Mouse (Mus musculus) liver, embryonic 14.5 days (tissue): ENCODE measurements at regions not wholly inside any gene's neighbourhood (a gene's known extent, or its start where the extent isn't known, plus 50 kb on each side); places are given as distances from the start of the nearest gene placed in this dataset.

Experiments used
- CTCF ChIP-seq: IDR thresholded peaks from 2 replicates; pipeline ENCODE4 v1.5.1; 2016; ENCODE audit warnings: antibody characterized with exemption, low read depth, control low read depth
- EP300 ChIP-seq: IDR thresholded peaks from 2 replicates; pipeline ENCODE4 v1.6.1; 2016; ENCODE audit warnings: antibody characterized with exemption, low read depth

DNA sequence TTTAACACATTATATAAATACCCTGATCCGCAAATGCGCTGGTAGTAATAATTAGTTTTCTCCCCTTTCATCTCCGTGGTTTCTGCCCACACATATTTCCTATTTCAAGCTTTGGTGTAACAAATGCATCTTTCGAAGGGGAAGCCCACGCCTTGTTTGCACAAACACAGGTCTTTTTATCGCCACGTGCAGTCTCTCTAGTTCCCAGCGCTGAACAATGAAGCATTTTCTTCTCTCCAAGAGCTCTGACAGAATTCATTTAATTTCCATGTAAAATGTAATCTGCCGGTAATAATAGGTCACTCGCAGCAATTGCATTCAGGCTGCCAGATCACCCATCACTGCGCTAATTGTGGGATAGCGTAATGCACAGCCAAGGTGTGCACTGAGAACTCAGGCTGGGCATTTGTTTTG, 503.1 kb upstream of the Cdh11 start:
- TF ChIP-seq CTCF (no peak), EP300 (no peak)
